11 mouse cellular contexts compared by ENCODE assay signal in genomic region chr12:110504793-110505192, GRCm38 (mm10). TPM values are rescaled to one million over a fixed set of nuclear protein-coding genes. Genes with fewer than 3 reads are reported as not detected.
DNase-seq lines count a peak whose midpoint lies in the region; ATAC-seq lines count a peak whose summit lies in the region.
"Had no signal": no experiment of that assay in that cellular context is flagged by ENCODE, and none has a peak within 500 bp of the region (broad histone marks: within the 10 kb centered on the region; RNA-seq: fewer than 3 reads in every experiment).

No protein-coding gene starts in this region.

- no peaks in the 10 kb centered on the region for H3K36me3 ChIP-seq in heart, embryonic 14.5 days (ENCODE audit: control insufficient read depth, insufficient read depth, low read length)
- no peaks in the 10 kb centered on the region for H3K36me3 ChIP-seq in stomach, embryonic 16.5 days (ENCODE audit: control insufficient read depth, insufficient read depth, low read length)
- H3K36me3 ChIP-seq: embryonic facial prominence, embryonic 12.5 days had no signal

- peak overlapping the region; percentile 17 to 60; a peak in 2 of 4 replicates for H3K27ac ChIP-seq in heart, embryonic 14.5 days (replicated peaks in 1 of 2; ENCODE audit: control insufficient read depth in 1 of 2, insufficient read depth in 1 of 2, low read depth in 2 of 2, low read length in 2 of 2)
- H3K27ac ChIP-seq in stomach, embryonic 16.5 days (ENCODE audit: low read length) = peak overlapping the region; percentile 22; the same call in 1 of the 2 replicates
- H3K27ac ChIP-seq: embryonic facial prominence, embryonic 12.5 days; macrophage had no signal

- H3K4me3 ChIP-seq in heart, embryonic 14.5 days (ENCODE audit: control insufficient read depth in 1 of 2, insufficient read depth in 1 of 2, low read depth in 1 of 2, low read length in 2 of 2) = no peak overlapping the region
- no peak overlapping the region for H3K4me3 ChIP-seq in stomach, embryonic 16.5 days (replicated peaks; ENCODE audit: low read length)
- H3K4me3 ChIP-seq: embryonic facial prominence, embryonic 12.5 days had no signal

- ATAC-seq in heart, embryonic 14.5 days (ENCODE audit: insufficient number of reproducible peaks, insufficient read depth, low FRiP score, low read depth) = no peak
- peak; percentile 24; the same call in 1 of the 2 replicates for ATAC-seq in granulocyte monocyte progenitor cell, adult 5-6 weeks (replicated peaks; ENCODE audit: poor library complexity, severe bottlenecking)
- ATAC-seq in stomach, embryonic 16.5 days (ENCODE audit: insufficient read depth, low FRiP score) = no peak

- H3K4me1 ChIP-seq in heart, embryonic 14.5 days (ENCODE audit: control insufficient read depth in 2 of 2, insufficient read depth in 2 of 2, low read length in 2 of 2) = peaks cover 59 to 68% of the 10 kb centered on the region in 2 experiments
- peaks cover 43% of the 10 kb centered on the region for H3K4me1 ChIP-seq in stomach, embryonic 16.5 days (ENCODE audit: control insufficient read depth, insufficient read depth, low read length)

- H3K27me3 ChIP-seq in heart, embryonic 14.5 days (ENCODE audit: control insufficient read depth, insufficient read depth, low read length) = no peaks in the 10 kb centered on the region
- H3K27me3 ChIP-seq in stomach, embryonic 16.5 days (ENCODE audit: control insufficient read depth, insufficient read depth, low read length) = no peaks in the 10 kb centered on the region
- H3K27me3 ChIP-seq: embryonic facial prominence, embryonic 12.5 days had no signal

- H3K9me3 ChIP-seq in heart, embryonic 14.5 days (ENCODE audit: control insufficient read depth, low read length) = no peaks in the 10 kb centered on the region
- no peaks in the 10 kb centered on the region for H3K9me3 ChIP-seq in stomach, embryonic 16.5 days (replicated peaks; ENCODE audit: control insufficient read depth, low read length)
- H3K9me3 ChIP-seq: embryonic facial prominence, embryonic 12.5 days had no signal

- 18% methylated on average over 3 of the region's 3 CpGs for WGBS in heart, embryonic 14.5 days
- 23% methylated on average over 3 of the region's 3 CpGs for WGBS in stomach, embryonic 16.5 days

- no peak overlapping the region for H3K4me2 ChIP-seq in heart, embryonic 14.5 days (ENCODE audit: low read length)
- no peak overlapping the region for H3K4me2 ChIP-seq in stomach, embryonic 16.5 days (ENCODE audit: low read depth, low read length)
- H3K4me2 ChIP-seq: embryonic facial prominence, embryonic 12.5 days had no signal

- H3K9ac ChIP-seq in heart, embryonic 14.5 days (ENCODE audit: low read length) = peak overlapping the region; percentile 31; the same call in 1 of the 2 replicates
- H3K9ac ChIP-seq in stomach, embryonic 16.5 days (ENCODE audit: low read length) = peak overlapping the region; percentile 45; the same call in 1 of the 2 replicates
- H3K9ac ChIP-seq: embryonic facial prominence, embryonic 12.5 days had no signal

- no peak for DNase-seq in heart, adult 18-20 months
- peak; percentile 11 for DNase-seq in retina, embryonic 14.5 days (ENCODE audit: low spot score)
- DNase-seq in retina, postnatal 1 day = no peak
- DNase-seq in right cerebral cortex, postnatal 14 days = no peak
- no peak for DNase-seq in thymus, postnatal 14 days
- DNase-seq: kidney, adult 18-20 months had no signal

RNA-seq across cellular contexts. Expression of gene Ppp2r5c, which starts 57.9 kb away (rescaled TPM):
- polyA plus RNA-seq in heart, embryonic 14.5 days (2014; fragmentation: Nextera tagmentation; extraction: Ambion mirVana) = 131 and 138 TPM in 2 replicates
- 10 to 100 TPM; 91.7 to 91.9 TPM for total RNA-seq in heart, adult 18-20 months (2021)
- 106 and 113 TPM in 2 replicates for total RNA-seq in granulocyte monocyte progenitor cell, adult 5-6 weeks (2014; fragmentation: Nextera tagmentation)
- total RNA-seq in granulocyte monocyte progenitor cell, adult 5-6 weeks (2017) = 183 and 215 TPM in 2 replicates
- 145 and 146 TPM in 2 replicates for polyA plus RNA-seq in stomach, embryonic 16.5 days (2015; fragmentation: Nextera tagmentation; extraction: Ambion mirVana)
